Mouse (Mus musculus) cortical plate, adult 2 months (tissue): ENCODE results near the gene Metrn.

ENCODE experiments used
- CTCF ChIP-seq: fragments of 200-500 bp; IDR thresholded peaks from 2 replicates; pipeline ENCODE4 v1.5.1; 2011; ENCODE audit warnings: mild to moderate bottlenecking, control low read depth, low read length; ENCODE audit not compliant: insufficient read depth; ENCODE audit errors: extremely low read depth
- POLR2A ChIP-seq: fragments of 200-500 bp; IDR thresholded peaks from 2 replicates; pipeline ENCODE4 v1.6.1; 2011; ENCODE audit warnings: mild to moderate bottlenecking, low read length, control low read depth; ENCODE audit not compliant: insufficient read depth; ENCODE audit errors: extremely low read depth

GRCm38 (mm10) chr17:25765886-25766285, 31.1 kb downstream of the Metrn start:
- TF ChIP-seq POLR2A, result no peak
- TF ChIP-seq CTCF, result no peak
